Mouse (Mus musculus): Measurements from ENCODE around the gene Hint2. TPM values are rescaled to one million over a fixed set of nuclear protein-coding genes. Genes with fewer than 3 reads are reported as not detected.

Hint2 gene
- polyA plus RNA-seq, 1 experiment from 2014 or later, result 101 TPM

Small RNA genes within 50 kb of the gene (microRNA-seq; reads per million reads assigned to microRNA genes)
- not detected for gene Gm25262

Other genes with a start within 250 kb of the Hint2 start
- not detected in 2 replicates for gene Fam166b, start 227.3 kb downstream of the Hint2 start, polyA plus RNA-seq (2015; fragmentation: Nextera tagmentation; extraction: Ambion mirVana)
- 1.7 TPM in 2 replicates for gene Tesk1, start 214.5 kb downstream of the Hint2 start, polyA plus RNA-seq (2015; fragmentation: Nextera tagmentation; extraction: Ambion mirVana)
- 2.6 and 3.5 TPM in 2 replicates for gene Cd72, start 201.8 kb downstream of the Hint2 start, polyA plus RNA-seq (2015; fragmentation: Nextera tagmentation; extraction: Ambion mirVana)
- not detected in 2 replicates for gene Sit1, start 172.7 kb downstream of the Hint2 start, polyA plus RNA-seq (2015; fragmentation: Nextera tagmentation; extraction: Ambion mirVana)
- gene Ccdc107, start 163.6 kb downstream of the Hint2 start, polyA plus RNA-seq (2015; fragmentation: Nextera tagmentation; extraction: Ambion mirVana), result 106 and 113 TPM in 2 replicates
- gene Arhgef39, start 156.8 kb downstream of the Hint2 start, polyA plus RNA-seq (2015; fragmentation: Nextera tagmentation; extraction: Ambion mirVana), result 45.0 and 46.1 TPM in 2 replicates
- gene Car9, start 149.5 kb downstream of the Hint2 start, polyA plus RNA-seq (2015; fragmentation: Nextera tagmentation; extraction: Ambion mirVana), result 22.3 and 22.9 TPM in 2 replicates
- 1,306 and 1,388 TPM in 2 replicates for gene Tpm2, start 132.7 kb downstream of the Hint2 start, polyA plus RNA-seq (2015; fragmentation: Nextera tagmentation; extraction: Ambion mirVana)
- 71.4 and 84.7 TPM in 2 replicates for gene Creb3, start 94.1 kb downstream of the Hint2 start, polyA plus RNA-seq (2015; fragmentation: Nextera tagmentation; extraction: Ambion mirVana)
- gene Tln1, start 93.8 kb downstream of the Hint2 start, polyA plus RNA-seq (2015; fragmentation: Nextera tagmentation; extraction: Ambion mirVana), result 62.6 and 64.8 TPM in 2 replicates
- 25.9 and 37.2 TPM in 2 replicates for gene Rgp1, start 77.8 kb downstream of the Hint2 start, polyA plus RNA-seq (2015; fragmentation: Nextera tagmentation; extraction: Ambion mirVana)
- gene Gba2, start 77.6 kb downstream of the Hint2 start, polyA plus RNA-seq (2015; fragmentation: Nextera tagmentation; extraction: Ambion mirVana), result 14.2 and 15.6 TPM in 2 replicates
- gene Msmp, start 72.0 kb downstream of the Hint2 start, polyA plus RNA-seq (2015; fragmentation: Nextera tagmentation; extraction: Ambion mirVana), result 0.48 and 0.95 TPM in 2 replicates
- 8.9 and 9.6 TPM in 2 replicates for gene Npr2, start 24.5 kb downstream of the Hint2 start, polyA plus RNA-seq (2015; fragmentation: Nextera tagmentation; extraction: Ambion mirVana)
- gene Spag8, start 2.9 kb downstream of the Hint2 start, polyA plus RNA-seq (2015; fragmentation: Nextera tagmentation; extraction: Ambion mirVana), result 1.3 TPM in 2 replicates
- 3.0 and 3.5 TPM in 2 replicates for gene Tmem8b, start 12.5 kb upstream of the Hint2 start, polyA plus RNA-seq (2015; fragmentation: Nextera tagmentation; extraction: Ambion mirVana)
- 2.6 and 3.2 TPM in 2 replicates for gene Fam221b, start 12.7 kb upstream of the Hint2 start, polyA plus RNA-seq (2015; fragmentation: Nextera tagmentation; extraction: Ambion mirVana)
- gene Olfr70, start 44.3 kb upstream of the Hint2 start, polyA plus RNA-seq (2015; fragmentation: Nextera tagmentation; extraction: Ambion mirVana), result not detected in 2 replicates
- not detected in 2 replicates for gene Olfr71, start 53.8 kb upstream of the Hint2 start, polyA plus RNA-seq (2015; fragmentation: Nextera tagmentation; extraction: Ambion mirVana)
- 1.6 and 2.2 TPM in 2 replicates for gene Hrct1, start 70.7 kb upstream of the Hint2 start, polyA plus RNA-seq (2015; fragmentation: Nextera tagmentation; extraction: Ambion mirVana)
- gene Spaar, start 73.6 kb upstream of the Hint2 start, polyA plus RNA-seq (2015; fragmentation: Nextera tagmentation; extraction: Ambion mirVana), result 0.05 and 0.06 TPM in 2 replicates
- gene Olfr159, start 114.5 kb upstream of the Hint2 start, polyA plus RNA-seq (2015; fragmentation: Nextera tagmentation; extraction: Ambion mirVana), result not detected in 2 replicates
- gene Olfr156, start 167.4 kb upstream of the Hint2 start, polyA plus RNA-seq (2015; fragmentation: Nextera tagmentation; extraction: Ambion mirVana), result not detected in 2 replicates
- gene Olfr157, start 183.7 kb upstream of the Hint2 start, polyA plus RNA-seq (2015; fragmentation: Nextera tagmentation; extraction: Ambion mirVana), result not detected in 2 replicates
- gene Olfr155, start 195.1 kb upstream of the Hint2 start, polyA plus RNA-seq (2015; fragmentation: Nextera tagmentation; extraction: Ambion mirVana), result not detected in 2 replicates
- 23.8 and 25.4 TPM in 2 replicates for gene Reck, start 219.1 kb upstream of the Hint2 start, polyA plus RNA-seq (2015; fragmentation: Nextera tagmentation; extraction: Ambion mirVana)

Measured in stomach, embryonic 16.5 days (tissue).